Mouse (Mus musculus): ENCODE measurements around the gene Krt26.
A peak's percentile ranks its signal among the peaks of the same experiment; 100 is the strongest.

The Krt26 gene

DNA sequence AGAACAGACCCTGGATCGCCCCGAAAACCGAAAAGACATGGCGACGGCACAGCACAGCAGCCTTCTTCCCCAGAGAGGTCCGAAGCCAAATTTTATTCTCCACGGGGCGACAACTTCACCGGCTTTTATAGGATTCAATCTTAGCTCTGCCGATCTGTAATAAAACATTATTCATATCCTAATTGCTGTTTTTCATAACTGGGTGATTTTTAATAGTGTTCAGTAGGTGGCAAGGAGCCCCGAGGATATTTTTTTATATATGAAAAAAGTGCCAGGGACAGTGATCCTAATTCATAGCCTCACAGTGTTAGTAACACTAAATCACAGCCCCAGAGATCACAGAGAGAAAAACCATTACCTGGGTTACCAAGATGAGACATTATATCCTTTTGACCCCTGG is at the start of gene Krt26:
TSS of gene Krt26 (minus strand) at position 101 of the 400 bp plus-strand sequence.
- no peak for DNase-seq (ENCODE audit: low read depth, low spot score)

- peak; percentile 97 for DNase-seq (ENCODE audit: low read depth, low spot score)
Measured at GRCm38 (mm10) chr11:99385813-99386721, 48.3 kb upstream of the Krt26 start.

- DNase-seq (ENCODE audit: low read depth, low spot score), result peak; percentile 81
Measured at GRCm38 (mm10) chr11:99379568-99379967, 41.8 kb upstream of the Krt26 start.

DNA sequence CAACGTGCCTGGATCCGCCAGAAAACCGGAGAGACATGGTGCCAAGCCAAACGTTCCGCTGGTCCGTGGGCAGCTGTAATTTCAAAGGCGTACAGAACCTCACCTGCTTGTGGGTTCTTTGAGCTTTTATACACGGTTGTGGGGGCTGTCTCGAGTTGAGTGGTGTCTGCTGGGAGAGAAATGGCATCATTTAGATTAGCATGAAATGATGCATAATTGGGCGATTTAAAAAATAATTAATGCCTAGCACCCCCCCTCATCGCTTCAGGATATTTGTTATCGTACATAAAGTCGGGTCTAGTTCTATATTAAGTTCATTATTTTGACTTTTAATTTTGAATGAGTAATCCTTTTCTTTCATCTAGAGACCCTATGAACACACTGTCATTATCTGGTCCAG is 37.0 kb upstream of the Krt26 start, which contains the start of gene Krt28:
TSS of gene Krt28 (minus strand) at position 101 of the 400 bp plus-strand sequence.
- DNase-seq (ENCODE audit: low read depth, low spot score), result no peak

DNA sequence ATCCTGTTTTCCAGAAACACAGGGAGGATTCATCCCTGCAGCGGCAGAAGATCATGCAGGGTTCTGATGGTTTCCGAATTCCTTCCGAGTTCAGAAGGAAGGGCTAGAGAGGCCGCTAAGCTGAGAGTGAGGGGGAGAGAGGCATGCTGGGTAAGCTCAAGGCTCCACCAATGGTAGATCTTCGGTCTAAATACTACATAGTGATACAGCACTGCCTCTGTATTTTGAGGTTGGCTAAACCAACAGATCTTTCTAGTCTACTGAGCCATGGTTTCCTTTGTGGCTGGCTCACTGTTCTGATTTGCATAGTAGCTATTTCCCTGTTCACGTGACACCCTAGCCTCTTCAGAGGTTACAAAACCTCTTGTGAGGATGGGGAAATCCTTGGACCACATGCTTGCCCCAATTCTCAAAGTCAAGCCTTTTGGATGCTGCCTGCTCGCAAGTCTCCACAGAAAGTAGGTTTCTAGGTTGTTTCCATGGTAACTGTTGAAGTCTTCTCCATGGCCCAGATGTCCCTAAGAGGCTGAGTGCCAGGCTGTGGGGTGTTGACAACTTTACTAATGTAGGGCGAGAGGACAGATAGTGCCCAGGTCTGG is 32.2 kb upstream of the Krt26 start:
- peak; percentile 90 for DNase-seq (ENCODE audit: low read depth, low spot score)

- DNase-seq (ENCODE audit: low read depth, low spot score), result peak; percentile 16
Measured at GRCm38 (mm10) chr11:99369229-99369628, 31.5 kb upstream of the Krt26 start.

- no peak for DNase-seq (ENCODE audit: low read depth, low spot score)
Measured at GRCm38 (mm10) chr11:99366791-99367190, 29.0 kb upstream of the Krt26 start.

DNA sequence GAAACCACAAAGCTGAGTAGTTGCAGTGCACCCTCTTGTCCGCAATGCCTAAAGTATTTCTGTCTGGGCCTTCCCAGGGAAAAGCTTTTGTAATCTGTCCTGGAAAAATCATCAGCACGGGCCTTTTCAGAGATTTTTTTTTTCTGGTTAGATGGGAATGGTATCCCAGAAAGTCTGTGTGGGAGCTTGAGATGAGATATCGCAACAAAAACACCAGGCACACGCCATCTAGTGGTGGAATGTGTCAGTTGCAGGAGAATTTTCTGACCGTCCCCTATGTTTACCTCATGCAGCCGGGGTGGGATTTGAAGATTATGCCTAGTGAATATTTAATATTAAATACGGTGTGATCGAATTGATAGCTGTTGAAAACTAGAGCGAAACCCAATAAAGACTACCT is 26.6 kb upstream of the Krt26 start:
- DNase-seq (ENCODE audit: low read depth, low spot score), result peak; percentile 77

DNA sequence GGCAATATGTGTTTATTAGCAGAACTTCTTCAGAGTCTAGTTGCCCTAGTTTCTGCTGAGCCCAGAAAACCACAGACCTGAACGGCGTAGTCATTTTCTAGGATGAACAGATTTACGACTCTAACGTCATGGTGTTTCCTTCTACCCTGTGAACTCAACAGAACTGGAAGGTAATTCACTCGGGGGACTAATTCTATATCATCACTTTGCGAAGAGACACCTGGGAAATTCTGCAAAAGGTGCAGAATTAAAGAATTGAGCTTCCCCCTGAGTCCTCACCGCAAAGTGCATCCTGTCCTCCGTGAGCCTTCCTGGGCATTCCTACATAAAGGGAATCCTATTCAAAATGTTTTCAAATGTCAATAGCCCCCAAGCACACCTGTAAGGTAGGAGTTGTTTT is 23.7 kb upstream of the Krt26 start:
- DNase-seq (ENCODE audit: low read depth, low spot score), result no peak

GRCm38 (mm10) chr11:99351004-99351403 is 13.2 kb upstream of the Krt26 start, which contains the start of gene Krt27:
Gene Krt27, minus strand, starts transcription at chr11:99351104.
- DNase-seq (ENCODE audit: low read depth, low spot score), result no peak

DNA sequence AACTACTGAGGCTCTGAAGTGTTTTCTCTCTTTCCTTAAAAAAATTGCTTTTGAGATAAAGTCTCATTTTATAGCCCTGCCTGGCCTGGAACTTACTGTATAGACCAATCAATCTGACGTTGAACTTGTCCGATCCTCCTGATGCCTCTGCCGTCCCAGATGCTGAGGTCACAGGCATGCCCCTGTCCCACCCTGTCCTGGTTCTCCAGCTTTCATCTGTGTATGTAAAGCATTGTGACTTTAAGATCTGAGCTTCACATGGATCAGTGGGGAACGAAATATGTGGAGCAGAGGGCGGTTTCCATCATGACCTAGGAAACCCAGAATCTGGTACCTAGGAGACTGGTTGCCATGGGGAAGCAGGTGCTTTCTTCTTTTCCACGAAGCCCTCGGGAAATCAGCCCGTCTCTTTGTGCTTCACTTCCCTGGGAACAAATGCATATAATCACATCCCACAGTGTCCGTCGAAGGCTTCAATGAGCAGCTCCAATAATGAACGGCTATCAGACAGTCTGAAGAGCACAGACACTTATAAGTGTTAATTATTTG is 1.6 kb upstream of the Krt26 start:
- DNase-seq (ENCODE audit: low read depth, low spot score), result peak; percentile 8

- peak; percentile 76 for DNase-seq (ENCODE audit: low read depth, low spot score)
Measured at GRCm38 (mm10) chr11:99333426-99333825, 4.3 kb downstream of the Krt26 start.

GRCm38 (mm10) chr11:99329655-99330054 is 8.1 kb downstream of the Krt26 start:
- DNase-seq (ENCODE audit: low read depth, low spot score), result no peak

GRCm38 (mm10) chr11:99322851-99323250 is 14.9 kb downstream of the Krt26 start, which contains the start of gene Krt25:
Gene Krt25, minus strand, starts transcription at chr11:99322951.
- DNase-seq (ENCODE audit: low read depth, low spot score), result no peak

DNA sequence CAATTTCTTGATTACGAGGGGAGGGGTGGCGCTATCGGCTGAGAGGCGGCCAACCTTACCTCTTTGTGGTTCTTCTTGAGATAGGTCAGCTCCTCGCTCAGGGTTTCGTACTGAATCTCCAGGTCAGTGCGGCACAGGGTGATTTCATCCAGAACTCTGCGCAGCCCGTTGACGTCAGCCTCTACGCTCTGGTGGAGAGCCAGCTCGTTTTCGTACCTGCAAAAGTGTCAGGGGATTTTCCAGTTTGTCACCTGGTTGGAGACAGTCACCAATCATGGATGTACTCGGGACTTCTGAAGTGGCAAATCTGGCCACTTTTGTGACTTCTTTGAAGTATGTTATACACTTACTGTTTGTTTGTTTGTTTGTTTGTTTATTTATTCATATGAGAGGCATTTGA is 16.7 kb downstream of the Krt26 start:
- DNase-seq (ENCODE audit: low read depth, low spot score), result no peak

GRCm38 (mm10) chr11:99319127-99319526 is 18.6 kb downstream of the Krt26 start:
- DNase-seq (ENCODE audit: low read depth, low spot score), result no peak

- DNase-seq (ENCODE audit: low read depth, low spot score), result no peak
Measured at GRCm38 (mm10) chr11:99316543-99316942, 21.2 kb downstream of the Krt26 start.

DNA sequence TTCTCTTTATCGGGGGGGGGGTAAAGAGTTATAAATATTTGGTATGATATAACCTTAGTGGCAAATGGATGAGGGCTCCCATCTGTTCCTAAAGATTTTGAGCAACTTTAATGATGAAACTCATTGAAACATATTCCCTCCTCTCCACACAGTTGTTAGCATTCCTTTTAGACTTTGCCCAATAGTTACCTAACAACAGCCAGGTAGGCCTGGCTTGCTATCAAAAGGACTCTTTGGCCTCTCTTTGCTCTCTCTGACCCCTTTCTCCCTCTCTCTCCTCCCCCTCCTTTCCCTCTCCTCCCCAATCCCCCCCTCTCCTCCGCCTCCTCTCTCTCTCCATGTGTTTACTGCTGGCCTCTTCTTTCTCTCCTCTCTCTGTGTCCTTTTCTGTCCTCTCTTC is 23.2 kb downstream of the Krt26 start:
- no peak for DNase-seq (ENCODE audit: low read depth, low spot score)

DNA sequence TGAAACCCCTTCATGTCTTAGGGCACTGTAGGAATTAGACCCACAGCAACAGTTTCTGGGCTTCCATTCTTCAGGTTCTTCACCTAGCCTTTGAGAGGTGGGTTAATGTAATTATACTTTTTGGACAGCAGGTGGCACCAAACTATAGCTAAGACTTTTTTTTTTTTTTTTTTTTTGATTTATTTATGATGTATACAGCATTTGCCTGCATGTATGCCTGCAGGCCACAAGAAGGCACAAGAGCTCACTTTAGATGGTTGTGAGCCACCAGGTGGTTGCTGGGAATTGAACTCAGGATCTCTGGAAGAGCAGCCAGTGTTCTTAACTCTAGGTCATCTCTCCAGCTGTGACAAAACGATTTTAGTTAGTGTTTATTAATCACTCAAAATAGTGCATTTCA is 26.9 kb downstream of the Krt26 start:
- peak; percentile 60 for DNase-seq (ENCODE audit: low read depth, low spot score)

DNA sequence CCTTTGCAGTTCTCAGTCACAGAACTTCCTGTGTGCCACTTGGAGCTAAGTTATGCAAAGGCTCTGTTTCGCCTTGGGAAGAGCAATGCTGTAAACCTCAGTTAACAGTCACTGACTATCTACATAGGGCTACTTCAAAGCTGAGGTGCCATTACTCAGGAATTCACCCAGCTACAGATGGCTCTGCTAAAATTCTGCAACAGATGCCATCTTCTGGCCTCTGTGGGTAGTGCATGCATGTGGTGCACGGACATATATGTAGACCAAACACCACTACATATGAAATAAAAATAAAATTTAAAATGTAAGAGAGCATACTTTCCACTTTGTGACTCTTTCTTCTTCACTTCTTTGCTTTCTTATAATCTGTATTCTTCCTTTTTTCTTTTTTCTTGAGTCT is 30.2 kb downstream of the Krt26 start:
- peak; percentile 86 for DNase-seq (ENCODE audit: low read depth, low spot score)

GRCm38 (mm10) chr11:99295039-99295438 is 42.7 kb downstream of the Krt26 start:
- DNase-seq (ENCODE audit: low read depth, low spot score), result peak; percentile 37

DNA sequence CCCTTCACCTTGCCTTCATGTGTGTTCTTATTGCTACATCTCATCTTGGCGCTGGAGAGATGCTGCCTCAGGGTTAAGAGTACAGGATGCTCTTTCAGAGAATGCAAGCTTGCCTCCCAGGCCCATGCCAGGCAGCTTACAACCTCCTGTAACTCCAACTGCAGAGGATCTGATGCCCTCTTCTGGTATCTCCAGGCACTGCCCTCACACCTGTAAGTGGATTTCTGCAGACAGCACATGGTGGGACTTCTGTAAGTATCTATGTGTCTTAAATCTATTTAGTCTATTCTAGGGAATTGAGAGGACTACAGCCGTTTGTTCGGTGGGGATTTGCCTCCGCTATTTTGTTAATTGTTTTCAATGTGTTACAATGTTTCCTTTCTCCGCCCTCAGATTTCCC is 44.9 kb downstream of the Krt26 start:
- peak; percentile 92 for DNase-seq (ENCODE audit: low read depth, low spot score)
